Mouse (Mus musculus) megakaryocyte progenitor cell, adult 5-6 weeks (primary cell): ENCODE data around the gene Map2k2. TPM values are rescaled to one million over a fixed set of nuclear protein-coding genes. Genes with fewer than 3 reads are reported as not detected.
"Not testable (repeated sequence)": the region's sequence is repeated elsewhere in the genome, so short reads cannot be mapped to it uniquely, and the experiment has no call there.

Source experiments
- ATAC-seq: replicated peaks from 2 replicates; pipeline ENCODE4 v1.8.0; 2016; ENCODE audit warnings: mild to moderate bottlenecking, moderate TSS enrichment, inconsistent platforms; ENCODE audit not compliant: poor library complexity
- total RNA-seq, 2 experiments: library from RNA; stranded (forward) in 1 of 2; stranded (reverse) in 1 of 2; fragments of 157-497, 149-512 nt in 1 of 2; fragments of 200-1000 nt in 1 of 2; gene quantifications; 2 replicates each; pipeline versions ENCODE4 v1.2.3 to v1.2.4; 2015 to 2017

Map2k2 gene
- total RNA-seq, 2 experiments from 2014 or later = 34.4 to 54.9 TPM

DNA sequence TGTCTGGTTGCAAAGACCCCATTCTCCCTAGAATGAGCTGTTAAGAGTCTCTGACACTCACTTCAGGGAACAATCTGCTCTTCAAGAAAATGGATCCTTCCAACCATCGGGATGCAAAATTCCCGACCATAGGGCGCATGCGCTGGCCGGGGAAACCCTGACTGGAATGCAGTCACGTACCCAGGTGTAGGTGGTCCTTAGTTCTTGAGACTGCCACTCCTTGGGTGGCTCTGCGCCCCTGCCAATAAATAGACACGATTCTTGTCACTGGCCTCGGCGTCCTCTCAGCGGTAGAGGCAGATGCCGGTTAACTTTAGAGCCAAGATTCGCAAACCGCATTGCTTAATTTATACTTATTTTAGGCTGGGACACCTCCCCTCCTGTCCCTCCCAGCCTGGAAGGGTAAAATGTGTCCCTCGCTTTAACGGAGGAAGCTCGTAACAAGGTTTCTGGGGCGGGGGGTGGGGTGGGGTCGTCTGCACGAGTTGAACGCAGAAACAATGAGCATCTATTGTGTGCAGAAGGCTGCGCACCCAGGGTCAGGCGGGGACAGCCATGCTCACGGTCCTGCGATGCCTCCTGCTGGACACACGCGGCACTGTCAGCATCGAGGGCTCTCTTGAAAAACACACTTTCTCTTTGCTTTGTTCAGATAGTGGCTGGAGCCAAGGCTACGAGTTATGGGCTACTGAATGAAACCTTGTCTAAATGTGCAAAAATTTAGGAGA, 69.1 kb downstream of the Map2k2 start:
- peak; percentile 65 for ATAC-seq

DNA sequence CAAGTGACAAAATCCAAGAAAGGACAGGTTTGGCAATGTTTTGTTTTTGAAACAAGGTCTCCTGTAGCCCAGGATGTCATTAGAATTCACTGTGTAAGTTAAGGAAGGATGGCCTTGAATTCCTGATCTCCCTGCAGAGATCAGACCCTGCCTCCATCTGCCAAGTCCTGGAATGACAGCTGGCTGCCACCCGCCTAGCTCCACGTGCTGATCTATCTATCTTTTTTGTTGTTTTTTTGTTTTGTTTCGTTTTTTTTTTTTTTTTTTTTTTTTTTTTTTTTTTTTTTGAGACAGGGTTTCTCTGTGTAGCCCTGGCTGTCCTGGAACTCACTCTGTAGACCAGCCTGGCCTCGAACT, 69.6 kb downstream of the Map2k2 start:
- ATAC-seq = not testable (repeated sequence)

- no peak for ATAC-seq
Measured at GRCm38 (mm10) chr10:81175936-81176465, 70.3 kb downstream of the Map2k2 start.

DNA sequence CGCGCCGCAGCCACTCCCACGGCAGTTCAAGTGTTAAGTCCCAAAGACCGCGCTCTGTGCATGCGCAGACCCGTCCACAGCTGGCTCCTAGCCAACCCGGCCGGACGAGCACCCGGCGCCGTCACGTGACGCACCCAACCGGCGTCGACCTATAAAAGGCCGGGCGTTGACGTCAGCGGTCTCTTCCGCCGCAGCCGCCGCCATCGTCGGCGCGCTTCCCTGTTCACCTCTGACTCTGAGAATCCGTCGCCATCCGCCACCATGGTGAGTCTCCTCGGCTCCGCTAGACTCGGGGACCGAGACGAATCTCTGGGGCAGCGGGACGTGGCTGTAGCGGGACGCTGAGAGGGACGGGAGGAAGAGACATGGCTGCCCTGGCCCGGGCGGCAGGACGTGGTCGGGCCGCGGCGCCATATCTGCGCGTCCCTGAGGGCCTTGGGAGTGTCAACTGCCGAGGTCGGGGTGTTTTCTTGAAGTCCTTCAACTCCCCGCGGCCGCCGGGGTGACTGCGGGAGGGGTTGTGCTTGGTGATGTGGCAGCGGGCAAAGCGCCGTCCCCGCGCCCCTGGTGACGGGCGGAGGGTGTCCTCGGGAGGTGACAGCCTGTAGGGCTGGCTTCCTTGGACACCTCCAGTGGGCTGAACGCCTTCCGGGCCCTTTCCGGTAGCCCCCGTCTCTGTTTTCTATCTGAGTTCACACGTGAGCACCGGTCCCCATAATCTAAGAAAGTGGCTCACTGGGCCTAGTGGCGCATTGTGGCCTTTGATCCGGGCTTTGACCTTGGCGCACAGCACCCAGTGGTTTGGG, 71.0 kb downstream of the Map2k2 start, which contains the start of gene Eef2:
Gene Eef2 (plus strand): TSS at position 166 of the 806 bp plus-strand sequence.
- ATAC-seq = peak; percentile 49

- no peak for ATAC-seq
Measured at GRCm38 (mm10) chr10:81177491-81177925, 71.8 kb downstream of the Map2k2 start.

DNA sequence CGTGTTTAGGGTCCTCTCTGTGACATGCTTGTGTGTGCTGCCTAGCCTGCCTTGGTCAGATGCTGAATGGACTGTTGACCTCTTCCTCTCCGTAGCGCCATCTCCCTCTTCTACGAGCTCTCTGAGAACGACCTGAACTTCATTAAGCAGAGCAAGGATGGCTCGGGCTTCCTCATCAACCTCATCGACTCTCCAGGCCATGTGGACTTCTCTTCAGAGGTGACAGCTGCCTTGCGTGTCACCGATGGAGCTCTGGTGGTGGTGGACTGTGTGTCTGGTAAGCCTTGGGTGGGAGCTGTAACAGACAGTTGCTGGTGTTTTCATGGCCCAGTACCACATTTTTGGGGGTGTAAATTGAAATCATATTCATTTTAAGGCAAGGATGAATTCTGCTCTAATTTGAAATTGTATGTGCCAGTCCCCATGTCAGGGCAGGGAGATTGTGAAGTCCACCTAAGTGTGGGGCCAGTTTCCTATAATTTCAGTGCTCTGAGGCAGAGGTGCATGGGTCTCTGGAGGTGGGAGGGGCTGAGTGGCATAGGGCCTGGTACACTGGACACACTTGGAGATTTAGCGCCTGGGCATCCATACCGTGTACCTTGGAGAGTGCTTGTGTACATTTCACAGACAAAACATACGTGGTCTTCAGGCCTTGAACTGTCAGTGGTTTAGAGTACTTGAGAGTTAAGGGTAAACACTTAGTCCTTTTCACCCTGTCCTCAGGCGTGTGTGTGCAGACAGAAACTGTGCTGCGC, 72.4 kb downstream of the Map2k2 start:
- no peak for ATAC-seq

DNA sequence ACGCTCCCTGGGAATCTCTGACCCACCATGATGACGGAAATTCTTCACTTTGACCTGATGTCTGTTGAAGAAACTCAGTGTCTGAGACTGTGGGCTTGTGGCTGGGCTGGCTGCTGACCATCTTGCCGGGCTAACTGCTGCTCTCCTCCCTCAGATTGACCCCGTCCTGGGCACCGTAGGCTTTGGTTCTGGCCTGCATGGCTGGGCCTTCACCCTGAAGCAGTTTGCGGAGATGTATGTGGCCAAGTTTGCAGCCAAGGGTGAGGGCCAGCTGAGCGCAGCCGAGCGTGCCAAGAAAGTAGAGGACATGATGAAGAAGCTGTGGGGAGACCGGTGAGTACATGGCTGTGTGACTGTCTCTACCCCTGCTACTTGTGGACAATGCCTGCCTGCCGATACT, 73.2 kb downstream of the Map2k2 start:
- no peak for ATAC-seq

DNA sequence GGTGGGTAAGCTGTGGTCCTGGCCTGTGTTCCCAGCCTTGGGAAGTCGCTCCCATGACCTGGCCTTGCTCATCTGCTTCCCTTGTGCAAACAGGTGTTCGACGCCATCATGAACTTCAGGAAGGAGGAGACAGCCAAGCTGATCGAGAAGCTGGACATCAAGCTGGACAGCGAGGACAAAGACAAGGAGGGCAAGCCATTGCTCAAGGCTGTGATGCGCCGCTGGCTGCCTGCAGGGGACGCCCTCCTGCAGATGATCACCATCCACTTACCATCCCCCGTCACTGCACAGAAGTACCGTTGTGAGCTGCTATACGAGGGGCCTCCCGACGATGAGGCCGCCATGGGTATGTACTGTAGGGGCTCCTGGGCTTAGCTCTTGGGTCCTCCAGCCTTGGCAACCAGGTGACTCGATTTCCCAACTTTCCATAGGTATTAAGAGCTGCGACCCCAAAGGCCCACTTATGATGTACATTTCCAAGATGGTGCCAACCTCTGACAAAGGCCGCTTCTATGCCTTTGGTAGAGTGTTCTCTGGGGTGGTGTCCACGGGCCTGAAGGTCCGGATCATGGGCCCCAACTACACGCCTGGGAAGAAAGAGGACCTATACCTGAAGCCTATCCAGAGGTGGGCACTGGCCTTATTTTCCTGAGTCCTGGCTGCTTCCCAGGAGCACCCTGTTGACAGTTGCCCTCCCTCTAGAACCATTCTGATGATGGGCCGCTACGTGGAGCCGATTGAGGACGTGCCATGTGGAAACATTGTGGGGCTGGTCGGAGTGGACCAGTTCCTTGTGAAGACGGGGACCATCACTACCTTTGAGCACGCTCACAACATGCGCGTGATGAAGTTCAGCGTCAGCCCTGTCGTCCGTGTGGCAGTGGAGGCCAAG, 74.0 kb downstream of the Map2k2 start:
- ATAC-seq = no peak

DNA sequence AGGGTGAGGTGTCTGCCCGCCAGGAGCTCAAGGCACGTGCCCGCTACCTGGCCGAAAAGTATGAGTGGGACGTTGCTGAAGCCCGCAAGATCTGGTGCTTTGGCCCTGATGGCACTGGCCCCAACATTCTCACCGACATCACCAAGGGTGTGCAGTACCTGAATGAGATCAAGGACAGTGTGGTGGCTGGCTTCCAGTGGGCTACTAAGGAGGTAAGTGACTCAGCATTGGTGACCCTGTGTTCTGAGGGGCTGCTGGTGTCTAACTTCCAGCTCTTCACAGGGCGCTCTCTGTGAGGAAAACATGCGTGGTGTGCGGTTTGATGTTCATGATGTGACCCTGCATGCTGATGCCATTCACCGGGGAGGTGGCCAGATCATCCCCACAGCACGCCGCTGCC, 75.2 kb downstream of the Map2k2 start:
- no peak for ATAC-seq

DNA sequence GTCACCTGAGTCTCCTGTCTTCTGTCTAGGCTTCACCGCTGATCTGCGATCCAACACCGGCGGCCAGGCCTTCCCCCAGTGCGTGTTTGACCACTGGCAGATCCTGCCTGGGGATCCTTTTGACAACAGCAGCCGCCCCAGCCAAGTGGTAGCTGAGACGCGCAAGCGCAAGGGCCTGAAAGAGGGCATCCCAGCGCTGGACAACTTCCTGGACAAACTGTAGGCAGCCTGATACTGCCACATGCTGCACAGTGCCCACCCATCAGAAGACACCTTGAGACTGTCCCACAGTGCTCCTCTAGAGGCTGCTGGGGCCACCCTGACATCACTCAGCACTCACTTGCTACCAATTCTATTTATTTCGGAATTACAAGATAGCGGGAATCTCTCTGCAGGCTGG, 76.1 kb downstream of the Map2k2 start:
- ATAC-seq = not testable (repeated sequence)

DNA sequence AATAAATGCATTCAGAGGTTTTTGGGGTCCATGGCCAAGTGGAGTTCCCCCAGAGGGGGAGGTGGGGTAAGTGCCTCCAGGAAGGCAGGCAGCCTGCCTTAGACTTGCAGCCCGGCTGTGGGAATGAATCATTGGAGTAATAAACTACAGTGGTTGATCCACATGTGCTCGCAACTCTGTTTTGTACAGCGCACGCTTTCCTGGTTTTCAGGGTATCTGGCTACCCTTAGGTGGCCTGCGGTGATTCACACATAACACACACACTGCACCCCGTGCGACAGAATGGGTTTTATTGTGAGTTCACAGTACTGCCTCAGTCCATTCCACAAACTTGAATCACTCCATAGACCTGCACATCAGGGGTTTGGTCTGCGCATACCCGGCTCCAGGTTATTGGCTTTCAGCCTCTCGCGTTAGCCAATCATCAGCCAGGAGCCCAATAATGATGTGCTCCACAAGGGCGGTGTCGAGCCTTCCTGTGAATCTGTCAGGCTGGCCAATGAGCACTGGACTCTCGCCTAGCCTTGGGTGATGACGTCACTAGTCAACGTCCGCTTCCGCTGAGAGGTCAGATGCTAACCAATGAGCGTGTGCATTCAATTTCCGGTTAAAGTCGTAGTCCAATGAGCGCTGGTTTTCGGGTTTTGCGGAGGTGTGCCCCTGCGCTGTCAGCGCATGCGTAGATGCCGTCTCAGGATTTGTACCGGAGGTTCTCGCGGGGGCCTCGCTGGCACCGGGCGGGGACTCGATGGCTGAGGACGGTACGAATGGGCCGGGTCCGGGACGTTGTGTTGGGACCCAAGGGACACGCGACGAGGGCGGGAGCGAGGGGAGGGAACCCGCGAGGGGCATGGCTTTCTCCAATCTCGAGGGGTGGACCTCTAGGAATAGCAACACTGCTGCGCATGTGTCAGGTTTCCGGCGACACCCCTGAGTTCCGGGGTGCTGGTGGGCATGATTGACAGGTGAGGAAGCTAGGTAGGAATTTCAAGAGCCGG, 76.9 kb downstream of the Map2k2 start, which contains the start of gene Dapk3:
Gene Dapk3 (plus strand): TSS at position 670 of the 998 bp plus-strand sequence.
- ATAC-seq = peak; percentile 81

Other genes with a start within 250 kb of the Map2k2 start
- not detected in 2 replicates for gene Tmprss9, start 234.1 kb upstream of the Map2k2 start, total RNA-seq (2015)
- not detected in 2 replicates for gene Tmprss9, start 234.1 kb upstream of the Map2k2 start, total RNA-seq (2017)
- gene Timm13, start 204.9 kb upstream of the Map2k2 start, total RNA-seq (2015) = 132 and 150 TPM in 2 replicates
- 55.3 and 100 TPM in 2 replicates for gene Timm13, start 204.9 kb upstream of the Map2k2 start, total RNA-seq (2017)
- 11.7 and 13.9 TPM in 2 replicates for gene Lmnb2, start 187.7 kb upstream of the Map2k2 start, total RNA-seq (2015)
- gene Lmnb2, start 187.7 kb upstream of the Map2k2 start, total RNA-seq (2017) = 49.3 and 56.9 TPM in 2 replicates
- 18.7 and 20.7 TPM in 2 replicates for gene Gadd45b, start 175.8 kb upstream of the Map2k2 start, total RNA-seq (2015)
- 17.6 and 17.9 TPM in 2 replicates for gene Gadd45b, start 175.8 kb upstream of the Map2k2 start, total RNA-seq (2017)
- 0.44 and 0.57 TPM in 2 replicates for gene Gng7, start 91.0 kb upstream of the Map2k2 start, total RNA-seq (2015)
- 0.83 and 1.2 TPM in 2 replicates for gene Gng7, start 91.0 kb upstream of the Map2k2 start, total RNA-seq (2017)
- not detected in 2 replicates for gene Diras1, start 80.3 kb upstream of the Map2k2 start, total RNA-seq (2015)
- not detected in 2 replicates for gene Diras1, start 80.3 kb upstream of the Map2k2 start, total RNA-seq (2017)
- gene Slc39a3, start 68.5 kb upstream of the Map2k2 start, total RNA-seq (2015) = 1.9 and 2.3 TPM in 2 replicates
- gene Slc39a3, start 68.5 kb upstream of the Map2k2 start, total RNA-seq (2017) = 4.2 and 5.0 TPM in 2 replicates
- gene Sgta, start 45.7 kb upstream of the Map2k2 start, total RNA-seq (2015) = 27.0 and 37.6 TPM in 2 replicates
- 31.1 and 31.7 TPM in 2 replicates for gene Sgta, start 45.7 kb upstream of the Map2k2 start, total RNA-seq (2017)
- gene Thop1, start 35.9 kb upstream of the Map2k2 start, total RNA-seq (2015) = 12.7 and 15.6 TPM in 2 replicates
- gene Thop1, start 35.9 kb upstream of the Map2k2 start, total RNA-seq (2017) = 28.0 and 28.7 TPM in 2 replicates
- gene Creb3l3, start 7.0 kb upstream of the Map2k2 start, total RNA-seq (2015) = 0.54 and 0.88 TPM in 2 replicates
- gene Creb3l3, start 7.0 kb upstream of the Map2k2 start, total RNA-seq (2017) = 0.30 and 0.58 TPM in 2 replicates
- 17.4 and 18.9 TPM in 2 replicates for gene Zbtb7a, start 29.3 kb downstream of the Map2k2 start, total RNA-seq (2015)
- gene Zbtb7a, start 29.3 kb downstream of the Map2k2 start, total RNA-seq (2017) = 7.7 and 8.6 TPM in 2 replicates
- gene Pias4, start 62.0 kb downstream of the Map2k2 start, total RNA-seq (2015) = 9.4 and 10.0 TPM in 2 replicates
- 9.4 and 9.8 TPM in 2 replicates for gene Pias4, start 62.0 kb downstream of the Map2k2 start, total RNA-seq (2017)
- gene Eef2, start 70.7 kb downstream of the Map2k2 start, total RNA-seq (2015) = 526 and 599 TPM in 2 replicates
- 1,508 and 1,553 TPM in 2 replicates for gene Eef2, start 70.7 kb downstream of the Map2k2 start, total RNA-seq (2017)
- gene Dapk3, start 77.1 kb downstream of the Map2k2 start, total RNA-seq (2015) = 15.5 and 17.2 TPM in 2 replicates
- gene Dapk3, start 77.1 kb downstream of the Map2k2 start, total RNA-seq (2017) = 37.2 and 54.7 TPM in 2 replicates
- not detected in 2 replicates for gene 4930442H23Rik, start 77.9 kb downstream of the Map2k2 start, total RNA-seq (2015)
- gene 4930442H23Rik, start 77.9 kb downstream of the Map2k2 start, total RNA-seq (2017) = not detected in 2 replicates
- not detected in 2 replicates for gene Nmrk2, start 96.1 kb downstream of the Map2k2 start, total RNA-seq (2015)
- not detected in 2 replicates for gene Nmrk2, start 96.1 kb downstream of the Map2k2 start, total RNA-seq (2017)
- not detected in 2 replicates for gene Atcay, start 124.9 kb downstream of the Map2k2 start, total RNA-seq (2015)
- not detected in 2 replicates for gene Atcay, start 124.9 kb downstream of the Map2k2 start, total RNA-seq (2017)
- gene Zfr2, start 127.2 kb downstream of the Map2k2 start, total RNA-seq (2015) = 0.05 TPM in 1 of 2 replicates, not detected in the other
- 0.17 TPM in 1 of 2 replicates, not detected in the other for gene Zfr2, start 127.2 kb downstream of the Map2k2 start, total RNA-seq (2017)
- gene Matk, start 147.0 kb downstream of the Map2k2 start, total RNA-seq (2015) = 10.2 and 16.7 TPM in 2 replicates
- gene Matk, start 147.0 kb downstream of the Map2k2 start, total RNA-seq (2017) = 32.7 and 33.7 TPM in 2 replicates
- 95.1 and 97.1 TPM in 2 replicates for gene Mrpl54, start 161.0 kb downstream of the Map2k2 start, total RNA-seq (2015)
- gene Mrpl54, start 161.0 kb downstream of the Map2k2 start, total RNA-seq (2017) = 155 and 196 TPM in 2 replicates
- gene Apba3, start 161.0 kb downstream of the Map2k2 start, total RNA-seq (2015) = 15.5 and 20.2 TPM in 2 replicates
- gene Apba3, start 161.0 kb downstream of the Map2k2 start, total RNA-seq (2017) = 10.5 and 16.9 TPM in 2 replicates
- gene Tjp3, start 185.7 kb downstream of the Map2k2 start, total RNA-seq (2015) = 2.3 TPM in 2 replicates
- 3.9 and 5.2 TPM in 2 replicates for gene Tjp3, start 185.7 kb downstream of the Map2k2 start, total RNA-seq (2017)
- 18.9 and 24.6 TPM in 2 replicates for gene Pip5k1c, start 187.0 kb downstream of the Map2k2 start, total RNA-seq (2015)
- 32.4 and 37.4 TPM in 2 replicates for gene Pip5k1c, start 187.0 kb downstream of the Map2k2 start, total RNA-seq (2017)
- 7.1 and 7.6 TPM in 2 replicates for gene Cactin, start 215.2 kb downstream of the Map2k2 start, total RNA-seq (2015)
- gene Cactin, start 215.2 kb downstream of the Map2k2 start, total RNA-seq (2017) = 30.8 and 32.7 TPM in 2 replicates
- gene Tbxa2r, start 222.8 kb downstream of the Map2k2 start, total RNA-seq (2015) = 0.20 and 0.47 TPM in 2 replicates
- gene Tbxa2r, start 222.8 kb downstream of the Map2k2 start, total RNA-seq (2017) = 0.47 TPM in 1 of 2 replicates, not detected in the other
- gene Gipc3, start 237.4 kb downstream of the Map2k2 start, total RNA-seq (2015) = 0.32 TPM in 1 of 2 replicates, not detected in the other
- gene Gipc3, start 237.4 kb downstream of the Map2k2 start, total RNA-seq (2017) = 0.17 TPM in 1 of 2 replicates, not detected in the other
- 24.5 and 29.0 TPM in 2 replicates for gene Hmg20b, start 244.6 kb downstream of the Map2k2 start, total RNA-seq (2015)
- 22.2 and 32.3 TPM in 2 replicates for gene Hmg20b, start 244.6 kb downstream of the Map2k2 start, total RNA-seq (2017)